Mouse (Mus musculus) Patski (cell line): ENCODE measurements around the gene Slc25a47. TPM values are rescaled to one million over a fixed set of nuclear protein-coding genes. Genes with fewer than 3 reads are reported as not detected.
A peak's percentile ranks its signal among the peaks of the same experiment; 100 is the strongest.

Experiments
- ATAC-seq: fragments of 100-300 bp; one replicate; pipeline ENCODE4 v1.8.0; 2021
- CTCF ChIA-PET: fragments of 350-600 bp; sonication (Branson Sonifier 250); formaldehyde crosslinking; loops from one replicate; lab custom pipeline; 2022; ENCODE audit warnings: inconsistent platforms; lab: Charles Lee
- POLR2A ChIA-PET: fragments of 350-600 bp; sonication (Branson Sonifier 250); formaldehyde crosslinking; loops from one replicate; lab custom pipeline; 2022; ENCODE audit warnings: antibody characterized with exemption, inconsistent platforms; lab: Charles Lee
- DNase-seq: peaks from one replicate; pipeline ENCODE4 v3.0.0-alpha.2; 2011; ENCODE audit warnings: low read depth, low spot score
- H3K27me3 ChIP-seq: fragments of 371-371 bp; one replicate; pipeline ENCODE4 v1.5.1; 2021
- CTCF ChIP-seq: fragments of 100-300 bp; IDR thresholded peaks from one replicate; pipeline ENCODE4 v1.5.1; 2021
- in situ Hi-C: fragments of 300-500 bp; cut with MboI; formaldehyde crosslinking; loops from 3 replicates; pipeline ENCODE4 v1.11.1; 2018; ENCODE audit warnings: low pct_unique_long_range_greater_than_20kb, mixed read lengths
- polyA plus RNA-seq: library from polyadenylated mRNA; unstranded; gene quantifications from one replicate; pipeline ENCODE4 v1.2.3, GENCODE M21; 2021

Gene Slc25a47
- polyA plus RNA-seq = 3.7 TPM

GRCm38 (mm10) chr12:108835840-108836409 is at the start of gene Slc25a47, which contains the start of gene Slc25a29:
Slc25a47 (plus strand) TSS chr12:108836046.
Slc25a29 (minus strand) TSS chr12:108835883.
- no peaks in the 10 kb centered on the region for H3K27me3 ChIP-seq
- ChIA-PET CTCF (no interaction called here), POLR2A (interaction anchor here (2.0 kb wide), 1 partner anchor 34 kb away, joined by 4 read pairs; no protein-coding TSS in a partner anchor)
- TF ChIP-seq CTCF = no peak
- peak; percentile 92 for ATAC-seq
- in situ Hi-C loops = no loop called here
- DNase-seq = peak; percentile 64

- CTCF ChIA-PET = no interaction called here
- in situ Hi-C loops = no loop called here
- no peak for TF ChIP-seq CTCF
- POLR2A ChIA-PET = no interaction called here
- ATAC-seq (no peak), DNase-seq (no peak)
- H3K27me3 ChIP-seq = no peaks in the 10 kb centered on the region
These were observed 48.5 kb upstream of the Slc25a47 start for GRCm38 (mm10) chr12:108787329-108787728.

GRCm38 (mm10) chr12:108792152-108792545 is 43.7 kb upstream of the Slc25a47 start:
- in situ Hi-C loops = no loop called here
- H3K27me3 ChIP-seq = no peaks in the 10 kb centered on the region
- POLR2A ChIA-PET = interaction anchor here (0.6 to 1.1 kb wide), 2 partner anchors 21 to 39 kb away, joined by 3 read pairs; no protein-coding TSS in a partner anchor
- DNase-seq (no peak), ATAC-seq (peak; percentile 13)
- CTCF ChIA-PET = no interaction called here
- no peak for TF ChIP-seq CTCF

GRCm38 (mm10) chr12:108792546-108793452 is 43.0 kb upstream of the Slc25a47 start, which contains the start of gene Yy1:
Yy1 (plus strand) TSS chr12:108792973.
- no peaks in the 10 kb centered on the region for H3K27me3 ChIP-seq
- POLR2A ChIA-PET = interaction anchor here (1.1 kb wide), 1 partner anchor 38 kb away, joined by 3 read pairs; no protein-coding TSS in a partner anchor
- CTCF ChIA-PET = no interaction called here
- TF ChIP-seq CTCF = no peak
- in situ Hi-C loops = no loop called here
- ATAC-seq (peak; percentile 88), DNase-seq (peak; percentile 72)

- TF ChIP-seq CTCF = no peak
These were observed 42.3 kb upstream of the Slc25a47 start for GRCm38 (mm10) chr12:108793453-108793941.

GRCm38 (mm10) chr12:108794078-108794711 is 41.7 kb upstream of the Slc25a47 start:
- in situ Hi-C loops = no loop called here
- POLR2A ChIA-PET = no interaction called here
- TF ChIP-seq CTCF = no peak
- H3K27me3 ChIP-seq = no peaks in the 10 kb centered on the region
- CTCF ChIA-PET = no interaction called here
- DNase-seq (no peak), ATAC-seq (peak; percentile 40)

More at GRCm38 (mm10) chr12:108793453-108793941, 42.3 kb upstream of the Slc25a47 start:
- ATAC-seq (no peak), DNase-seq (no peak)
- ChIA-PET CTCF (no interaction called here), POLR2A (no interaction called here)
- in situ Hi-C loops = no loop called here
- H3K27me3 ChIP-seq = no peaks in the 10 kb centered on the region

- ChIA-PET POLR2A (interaction anchor here (1.2 kb wide), 1 partner anchor 17 kb away, joined by 3 read pairs; no protein-coding TSS in a partner anchor), CTCF (no interaction called here)
- DNase-seq (no peak), ATAC-seq (no peak)
- no peak for TF ChIP-seq CTCF
- in situ Hi-C loops = no loop called here
- H3K27me3 ChIP-seq = no peaks in the 10 kb centered on the region
These were observed 40.8 kb upstream of the Slc25a47 start for GRCm38 (mm10) chr12:108794979-108795537.

- no peak for TF ChIP-seq CTCF
These were observed 34.2 kb upstream of the Slc25a47 start for GRCm38 (mm10) chr12:108801613-108802012.

GRCm38 (mm10) chr12:108804388-108804787 is 31.5 kb upstream of the Slc25a47 start:
- ChIA-PET POLR2A (no interaction called here), CTCF (interaction anchor here (1.1 kb wide), 1 partner anchor 8 kb away, joined by 4 read pairs; no protein-coding TSS in a partner anchor)
- DNase-seq = no peak
- no peak for ATAC-seq
- no peak for TF ChIP-seq CTCF
- in situ Hi-C loops = no loop called here
- H3K27me3 ChIP-seq = no peaks in the 10 kb centered on the region

More at GRCm38 (mm10) chr12:108801613-108802012, 34.2 kb upstream of the Slc25a47 start:
- ATAC-seq = no peak
- in situ Hi-C loops = no loop called here
- DNase-seq = no peak
- H3K27me3 ChIP-seq = no peaks in the 10 kb centered on the region
- ChIA-PET POLR2A (interaction anchor here (1.1 kb wide), 1 partner anchor 35 kb away, joined by 4 read pairs; no protein-coding TSS in a partner anchor), CTCF (no interaction called here)

GRCm38 (mm10) chr12:108808465-108808864 is 27.4 kb upstream of the Slc25a47 start:
- CTCF ChIA-PET = interaction anchor here (0.8 to 1.3 kb wide), 3 partner anchors 9 to 416 kb away, joined by 3 read pairs; no protein-coding TSS in a partner anchor
- POLR2A ChIA-PET = no interaction called here
- H3K27me3 ChIP-seq = no peaks in the 10 kb centered on the region
- no peak for ATAC-seq
- in situ Hi-C loops = no loop called here
- DNase-seq = no peak
- TF ChIP-seq CTCF = no peak
